Mouse (Mus musculus) adrenal gland (tissue): ENCODE measurements around the gene Bcl9.

Source experiments
- intact Hi-C: fragments of 180-260 bp; cut with DNase I; formaldehyde crosslinking; loops from one replicate; pipeline ENCODE4 v1.15.1; 2025

Gene Bcl9

DNA sequence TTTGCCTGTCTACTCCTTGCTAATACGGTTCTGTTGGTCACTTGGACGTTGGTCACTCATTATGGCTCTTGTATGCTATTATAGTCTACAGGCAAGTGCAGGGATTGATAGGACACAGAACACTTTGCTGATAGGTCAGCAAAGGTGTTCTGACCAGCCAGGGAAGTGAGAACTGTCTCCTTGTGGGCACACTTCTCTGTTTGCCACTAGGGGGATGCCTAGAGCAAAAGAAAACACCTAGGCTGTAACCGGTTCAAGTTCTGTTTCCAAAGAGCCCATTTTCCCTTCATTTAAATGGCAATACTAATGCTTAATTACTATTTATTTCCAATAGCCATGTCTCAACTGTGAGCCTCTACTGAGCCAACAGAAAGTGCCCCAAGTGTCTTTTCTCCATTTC lies 113.9 kb downstream of the Bcl9 start:
- intact Hi-C loops, result loop anchor here (2.0 kb wide), 1 partner anchor 97 kb away; no protein-coding TSS in a partner anchor

GRCm38 (mm10) chr3:97180527-97180926 lies 117.2 kb downstream of the Bcl9 start:
- intact Hi-C loops, result no loop called here

- intact Hi-C loops, result no loop called here
Observed at GRCm38 (mm10) chr3:97178885-97179284, 118.8 kb downstream of the Bcl9 start.

DNA sequence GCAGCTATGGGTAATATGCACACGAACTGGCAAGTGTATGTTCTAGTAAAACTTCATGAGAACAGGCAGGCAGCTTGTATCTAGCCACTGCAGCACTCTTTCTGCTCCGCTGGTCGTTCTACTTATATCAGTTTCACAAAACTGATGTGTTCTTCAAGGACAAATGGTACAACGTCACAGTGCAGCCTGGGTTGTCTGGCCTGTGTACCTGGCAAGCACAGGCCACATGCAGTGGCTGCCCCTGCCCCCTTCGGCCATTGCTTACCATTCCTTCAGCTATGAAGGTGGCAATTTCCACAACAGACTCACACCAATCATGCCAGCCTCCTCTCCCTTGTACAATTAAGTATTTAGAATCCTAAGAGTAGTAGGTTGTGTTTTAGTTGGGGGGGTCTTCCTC lies 125.1 kb downstream of the Bcl9 start:
- intact Hi-C loops, result no loop called here

- intact Hi-C loops, result no loop called here
Observed at GRCm38 (mm10) chr3:97172231-97172630, 125.5 kb downstream of the Bcl9 start.

- intact Hi-C loops, result no loop called here
Observed at GRCm38 (mm10) chr3:97171531-97171930, 126.2 kb downstream of the Bcl9 start.

GRCm38 (mm10) chr3:97167126-97167525 lies 130.6 kb downstream of the Bcl9 start:
- intact Hi-C loops, result no loop called here

DNA sequence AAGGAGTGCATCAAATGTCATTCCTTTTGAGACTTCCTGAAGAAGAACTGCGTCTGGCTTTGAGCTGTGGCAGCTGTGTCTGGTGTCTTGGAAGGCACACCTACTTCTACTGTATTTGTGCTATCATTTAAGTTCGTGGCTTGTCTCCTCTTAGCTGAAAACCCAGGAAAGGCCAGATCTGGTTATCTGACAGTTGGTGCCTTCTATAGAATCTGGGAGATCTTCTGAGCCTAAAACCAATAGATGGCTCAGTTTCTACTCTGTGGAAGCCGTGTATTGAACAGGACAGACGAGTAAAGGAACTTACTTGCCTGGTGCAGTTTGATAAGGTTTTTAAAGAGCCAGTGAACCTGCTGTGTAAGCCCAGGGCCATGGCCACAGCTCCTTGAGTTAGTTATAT lies 133.2 kb downstream of the Bcl9 start:
- intact Hi-C loops, result no loop called here

DNA sequence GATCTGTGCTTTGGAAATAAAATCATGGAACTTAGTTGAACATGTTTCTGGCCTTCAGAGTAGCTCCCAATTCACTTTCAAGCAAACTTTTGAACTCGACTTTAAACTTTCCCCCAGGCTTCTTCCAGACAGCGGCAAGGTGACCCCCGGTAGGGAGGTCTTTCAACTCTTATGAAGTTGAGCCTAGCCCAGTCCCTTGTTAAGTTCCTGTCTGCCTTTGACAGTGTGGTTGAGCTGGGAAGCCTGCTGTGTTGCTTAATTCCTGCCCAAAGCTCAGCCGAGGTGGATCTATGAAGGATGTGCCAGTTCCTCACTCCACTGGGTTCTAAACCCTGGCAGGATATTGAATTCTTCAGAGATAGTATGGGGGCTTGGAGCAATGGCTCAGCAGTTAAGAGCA lies 135.9 kb downstream of the Bcl9 start:
- intact Hi-C loops, result no loop called here

- intact Hi-C loops, result no loop called here
Observed at GRCm38 (mm10) chr3:97160908-97161307, 136.8 kb downstream of the Bcl9 start.

DNA sequence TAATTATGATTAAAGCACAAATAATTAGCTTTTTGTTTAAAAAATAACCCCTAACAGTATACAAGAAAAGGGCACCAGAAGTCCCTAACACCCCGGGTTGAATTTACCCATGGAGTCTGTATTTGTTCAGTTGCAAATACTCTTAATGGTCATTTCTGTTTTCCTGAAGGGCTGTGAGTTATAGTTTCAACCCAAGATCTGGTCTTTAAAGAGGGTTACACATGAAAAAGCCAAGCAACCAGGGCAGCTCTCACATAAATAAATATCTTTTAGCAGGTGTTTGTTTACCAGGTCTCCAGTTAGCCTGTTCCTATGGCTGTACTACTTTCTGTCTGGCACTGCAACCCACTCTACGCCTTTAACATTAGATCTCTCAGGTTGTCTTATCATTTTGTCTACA lies 137.7 kb downstream of the Bcl9 start:
- intact Hi-C loops, result loop anchor here (5.0 kb wide), 1 partner anchor 137 kb away; the partner anchor contains the start of gene Bcl9

GRCm38 (mm10) chr3:97159509-97159850 lies 138.2 kb downstream of the Bcl9 start:
- intact Hi-C loops, result loop anchor here (5.0 kb wide), 1 partner anchor 138 kb away; the partner anchor contains the start of gene Bcl9

GRCm38 (mm10) chr3:97158611-97159508 lies 138.9 kb downstream of the Bcl9 start, which contains the start of gene Acp6:
Acp6 (plus strand) TSS chr3:97158777.
- intact Hi-C loops, result loop anchor here (5.0 kb wide), 1 partner anchor 138 kb away; the partner anchor contains the start of gene Bcl9

DNA sequence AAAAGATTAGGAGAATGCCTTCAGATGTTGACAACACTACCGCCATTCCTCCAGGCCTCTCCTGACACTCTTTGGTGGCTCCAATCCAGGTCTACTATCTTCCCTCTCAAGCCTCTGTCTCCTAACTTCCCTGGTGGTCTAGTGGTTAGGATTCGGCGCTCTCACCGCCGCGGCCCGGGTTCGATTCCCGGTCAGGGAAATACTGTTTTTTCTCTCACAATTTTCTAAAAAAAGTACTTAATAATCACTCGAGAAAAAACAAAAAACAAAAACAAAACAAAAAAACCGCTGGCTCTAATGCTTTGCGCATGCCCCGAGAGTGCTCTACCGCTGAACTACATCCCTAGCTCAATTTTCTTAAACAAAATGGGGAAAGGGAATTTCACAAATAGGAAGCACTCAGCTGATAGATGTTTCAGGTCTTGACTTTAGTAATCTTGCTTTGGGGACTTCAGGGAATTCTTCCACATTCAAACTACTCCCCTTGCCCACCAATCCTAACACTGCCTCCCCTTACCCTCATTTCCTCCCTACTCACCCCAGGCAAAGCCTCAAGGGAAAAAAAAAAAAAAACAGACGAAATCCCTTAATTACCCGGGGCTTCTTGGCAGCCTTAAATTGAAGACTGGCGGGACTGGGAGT lies 139.6 kb downstream of the Bcl9 start:
- intact Hi-C loops, result loop anchor here (5.0 kb wide), 1 partner anchor 139 kb away; the partner anchor contains the start of gene Bcl9

DNA sequence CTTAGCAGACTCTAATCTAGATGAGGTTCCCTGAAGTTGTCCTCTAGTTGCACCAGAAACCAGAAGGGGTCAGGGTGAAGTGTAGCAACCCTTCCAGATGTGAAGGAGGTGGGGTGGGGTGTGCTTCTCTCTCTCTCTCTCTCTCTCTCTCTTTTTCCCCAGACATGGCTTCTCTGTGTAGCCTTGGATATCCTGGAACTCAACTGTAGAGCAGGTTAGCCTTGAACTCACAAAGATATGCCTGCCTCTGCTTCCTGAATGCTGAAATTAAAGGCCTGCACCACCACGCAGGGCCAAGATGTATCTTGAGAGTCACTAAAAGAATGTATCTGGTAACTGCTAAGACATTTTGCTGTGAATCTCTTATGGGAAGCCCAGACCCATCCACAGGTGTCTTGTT lies 140.4 kb downstream of the Bcl9 start:
- intact Hi-C loops, result loop anchor here (5.0 kb wide), 1 partner anchor 140 kb away; the partner anchor contains the start of gene Bcl9

DNA sequence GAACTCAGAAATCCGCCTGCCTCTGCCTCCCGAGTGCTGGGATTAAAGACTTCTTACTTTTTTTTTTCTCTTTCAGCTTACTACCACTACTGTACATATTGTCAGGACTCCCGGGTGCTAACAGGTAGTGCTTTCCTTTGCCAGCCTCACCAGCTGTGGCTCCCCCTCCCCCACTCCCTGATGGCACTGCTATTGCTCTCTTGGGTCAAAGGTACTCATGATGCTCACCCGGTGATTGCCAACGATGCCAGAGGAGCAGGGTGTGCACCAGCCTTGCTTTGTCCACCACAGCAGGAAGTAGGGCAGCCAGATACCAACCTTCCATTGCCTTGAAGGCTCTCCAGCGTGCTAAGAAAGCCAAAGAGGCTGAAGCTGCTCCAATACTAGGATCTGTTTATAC lies 141.3 kb downstream of the Bcl9 start:
- intact Hi-C loops, result loop anchor here (5.0 kb wide), 1 partner anchor 141 kb away; the partner anchor contains the start of gene Bcl9
